Mouse (Mus musculus) CD4-positive, CD25-positive, alpha-beta regulatory T cell (primary cell): Measurements from ENCODE around the gene Ldb3. TPM values are rescaled to one million over a fixed set of nuclear protein-coding genes. Genes with fewer than 3 reads are reported as not detected.

Experiments
- polyA plus RNA-seq: library from polyadenylated mRNA; unstranded; fragments of 100-300 nt; shearing (Covaris generic); gene quantifications from one replicate; pipeline ENCODE4 v1.2.1, GENCODE M21; 2017

The Ldb3 gene
- polyA plus RNA-seq = 0.04 TPM

GRCm38 (mm10) chr14:34588498-34588897 is at the start of gene Ldb3:
Ldb3 (minus strand) TSS chr14:34588682.

DNA sequence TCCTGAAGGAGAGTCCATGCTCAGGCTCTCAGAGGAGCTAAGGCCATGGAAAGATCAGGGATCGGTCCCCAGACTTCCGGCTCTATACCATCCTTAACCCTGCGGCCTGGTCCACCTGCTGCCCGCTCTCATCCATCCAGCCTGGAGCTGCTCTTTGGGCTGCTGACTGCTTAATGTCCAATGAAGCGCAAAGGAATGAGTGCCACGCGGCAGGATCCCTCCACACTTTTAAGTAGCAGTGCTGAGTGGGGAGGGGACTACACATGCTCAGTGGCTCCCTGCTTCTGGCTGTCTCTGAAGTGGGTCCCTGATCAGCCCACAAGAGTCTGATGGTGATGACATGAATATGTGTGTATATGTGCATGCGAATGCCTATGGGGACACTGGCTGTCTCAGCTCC is 11.5 kb upstream of the Ldb3 start, which contains the start of gene Opn4:
Gene Opn4, minus strand, starts transcription at position 202 of the 400 bp plus-strand sequence.

GRCm38 (mm10) chr14:34522701-34523100 is 65.8 kb downstream of the Ldb3 start, which contains the start of gene 9230112D13Rik:
9230112D13Rik (minus strand) TSS chr14:34522801.

DNA sequence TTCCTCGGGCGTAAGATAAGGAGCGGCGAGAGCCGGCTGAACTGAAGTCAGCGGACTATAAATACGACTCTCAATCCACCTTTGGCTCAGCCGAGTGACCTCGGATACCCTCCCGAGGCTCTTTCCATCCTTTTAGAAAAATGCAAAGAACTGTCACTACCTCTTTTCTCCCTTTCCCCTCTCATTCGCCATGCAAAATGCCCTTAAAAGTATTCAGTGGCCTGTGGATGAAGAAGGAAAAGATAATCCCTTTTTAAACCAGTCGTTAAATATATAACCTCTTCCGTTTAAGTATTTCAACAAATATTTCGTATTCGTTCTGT is 85.2 kb downstream of the Ldb3 start, which contains the start of gene Bmpr1a:
Gene Bmpr1a, minus strand, starts transcription at position 17 of the 323 bp plus-strand sequence.

Other genes starting within 250 kb of the Ldb3 start
- not detected for gene Fam25c, start 233.2 kb downstream of the Ldb3 start, polyA plus RNA-seq
- gene Sncg, start 213.9 kb downstream of the Ldb3 start, polyA plus RNA-seq = not detected
- 0.06 TPM for gene Mmrn2, start 213.2 kb downstream of the Ldb3 start, polyA plus RNA-seq
- 1.0 TPM for gene Bmpr1a, start 85.3 kb downstream of the Ldb3 start, polyA plus RNA-seq
- not detected for gene 9230112D13Rik, start 65.9 kb downstream of the Ldb3 start, polyA plus RNA-seq
- gene Opn4, start 11.5 kb upstream of the Ldb3 start, polyA plus RNA-seq = not detected
- 98.1 TPM for gene Wapl, start 85.2 kb upstream of the Ldb3 start, polyA plus RNA-seq
- 0.26 TPM for gene Grid1, start 231.4 kb upstream of the Ldb3 start, polyA plus RNA-seq